Mouse (Mus musculus) embryonic fibroblast, embryonic 13.5 days (primary cell): Measurements from ENCODE around the gene Maml3. TPM values are rescaled to one million over a fixed set of nuclear protein-coding genes. Genes with fewer than 3 reads are reported as not detected.

Experiments used
- H3K27ac ChIP-seq: 2 replicates; pipeline ENCODE4 v1.5.1; 2012; ENCODE audit warnings: low read length, control low read depth, inconsistent platforms; ENCODE audit not compliant: insufficient read depth
- H3K4me1 ChIP-seq: 2 replicates; pipeline ENCODE4 v1.6.1; 2011; ENCODE audit warnings: low read length; ENCODE audit not compliant: control insufficient read depth, insufficient read depth
- H3K4me3 ChIP-seq: 2 replicates; pipeline ENCODE4 v1.5.1; 2011; ENCODE audit warnings: mild to moderate bottlenecking, control low read depth, low read length; ENCODE audit not compliant: insufficient read depth
- CTCF ChIP-seq: IDR thresholded peaks from 2 replicates; pipeline ENCODE4 v1.5.1; 2011; ENCODE audit warnings: mild to moderate bottlenecking, control low read depth, low read length, moderate library complexity, borderline replicate concordance; ENCODE audit not compliant: insufficient read depth
- POLR2A ChIP-seq: IDR thresholded peaks from 2 replicates; pipeline ENCODE4 v1.6.1; 2011; ENCODE audit warnings: low read depth, mild to moderate bottlenecking, control low read depth, low read length, moderate library complexity
- polyA plus RNA-seq: library from polyadenylated mRNA; stranded (reverse); fragments of >200 nt; gene quantifications from 2 replicates; pipeline ENCODE4 v1.2.4, GENCODE M21; 2011; ENCODE audit warnings: low read depth; ENCODE audit not compliant: missing spikeins, insufficient read length

Gene Maml3
- polyA plus RNA-seq, 1 experiment: 2.2 TPM

GRCm38 (mm10) chr3:51952267-51952666, 152.6 kb downstream of the Maml3 start:
- H3K27ac ChIP-seq: no peak overlapping the region
- H3K4me1 ChIP-seq: no peaks in the 10 kb centered on the region
- no peak overlapping the region for H3K4me3 ChIP-seq
- no peak for TF ChIP-seq POLR2A

- no peak overlapping the region for H3K27ac ChIP-seq
- H3K4me3 ChIP-seq: no peak overlapping the region
- no peaks in the 10 kb centered on the region for H3K4me1 ChIP-seq
- TF ChIP-seq CTCF (no peak), POLR2A (no peak)
Measured at GRCm38 (mm10) chr3:51949651-51950050, 155.2 kb downstream of the Maml3 start.

GRCm38 (mm10) chr3:51947168-51947567, 157.7 kb downstream of the Maml3 start:
- peaks cover 3% of the 10 kb centered on the region; the same call in 1 of the 2 replicates for H3K4me1 ChIP-seq
- TF ChIP-seq POLR2A (no peak), CTCF (no peak)
- no peak overlapping the region for H3K27ac ChIP-seq
- no peak overlapping the region for H3K4me3 ChIP-seq

- Histone ChIP-seq H3K27ac (peak overlapping the region; percentile 94), H3K4me3 (no peak overlapping the region), H3K4me1 (peaks cover 3% of the 10 kb centered on the region; the same call in 1 of the 2 replicates)
- TF ChIP-seq CTCF (no peak), POLR2A (no peak; the same call in 1 of the 2 replicates)
Measured at GRCm38 (mm10) chr3:51943642-51944041, 161.2 kb downstream of the Maml3 start.

GRCm38 (mm10) chr3:51941781-51942180, 163.1 kb downstream of the Maml3 start:
- no peak overlapping the region for H3K27ac ChIP-seq
- H3K4me1 ChIP-seq: peaks cover 3% of the 10 kb centered on the region; the same call in 1 of the 2 replicates
- TF ChIP-seq CTCF (no peak), POLR2A (no peak)
- no peak overlapping the region for H3K4me3 ChIP-seq

GRCm38 (mm10) chr3:51939864-51940263, 165.0 kb downstream of the Maml3 start:
- Histone ChIP-seq H3K4me1 (peaks cover 3% of the 10 kb centered on the region; the same call in 1 of the 2 replicates), H3K4me3 (no peak overlapping the region), H3K27ac (no peak overlapping the region)
- TF ChIP-seq POLR2A (no peak), CTCF (no peak)

GRCm38 (mm10) chr3:51939054-51939453, 165.8 kb downstream of the Maml3 start:
- TF ChIP-seq CTCF (no peak), POLR2A (no peak)

GRCm38 (mm10) chr3:51937176-51937575, 167.7 kb downstream of the Maml3 start:
- no peaks in the 10 kb centered on the region for H3K4me1 ChIP-seq
- H3K27ac ChIP-seq: no peak overlapping the region
- TF ChIP-seq POLR2A: no peak
- no peak for TF ChIP-seq CTCF
- no peak overlapping the region for H3K4me3 ChIP-seq

More at GRCm38 (mm10) chr3:51939054-51939453, 165.8 kb downstream of the Maml3 start:
- peaks cover 3% of the 10 kb centered on the region; the same call in 1 of the 2 replicates for H3K4me1 ChIP-seq
- H3K4me3 ChIP-seq: no peak overlapping the region
- H3K27ac ChIP-seq: no peak overlapping the region

- TF ChIP-seq POLR2A (no peak), CTCF (no peak)
- Histone ChIP-seq H3K4me1 (no peaks in the 10 kb centered on the region), H3K27ac (no peak overlapping the region), H3K4me3 (no peak overlapping the region)
Measured at GRCm38 (mm10) chr3:51934531-51935485, 170.1 kb downstream of the Maml3 start.

- Histone ChIP-seq H3K27ac (no peak overlapping the region), H3K4me1 (peaks cover 3% of the 10 kb centered on the region; the same call in 1 of the 2 replicates), H3K4me3 (no peak overlapping the region)
- TF ChIP-seq CTCF: no peak
- TF ChIP-seq POLR2A: no peak
Measured at GRCm38 (mm10) chr3:51928188-51928587, 176.7 kb downstream of the Maml3 start.

GRCm38 (mm10) chr3:51927591-51927990, 177.3 kb downstream of the Maml3 start:
- no peak overlapping the region for H3K4me3 ChIP-seq
- H3K4me1 ChIP-seq: peaks cover 3% of the 10 kb centered on the region; the same call in 1 of the 2 replicates
- no peak overlapping the region for H3K27ac ChIP-seq
- TF ChIP-seq POLR2A (no peak), CTCF (no peak)
